Mouse (Mus musculus) gastrocnemius, postnatal 4 days (tissue): Measurements from ENCODE around the gene Ghdc. TPM values are rescaled to one million over a fixed set of nuclear protein-coding genes. Genes with fewer than 3 reads are reported as not detected.
A peak's percentile ranks its signal among the peaks of the same experiment; 100 is the strongest.

ENCODE experiments used
- DNase-seq, 2 experiments: peaks; one replicate each; pipeline ENCODE4 v3.0.0; 2021 to 2022; ENCODE audit warnings: low spot score in 2 of 2, mixed read lengths in 2 of 2
- long read RNA-seq, 2 experiments: library from polyadenylated mRNA; stranded (forward); transcript quantifications; one replicate each; pipeline ENCODE4 v2.0.0; 2021
- total RNA-seq, 2 experiments: library from RNA; stranded (reverse); gene quantifications; 2 replicates each; pipeline ENCODE4 v1.2.3; 2021

Ghdc gene
- 1 to 10 TPM; 9.0 to 9.5 TPM for total RNA-seq
- long read RNA-seq, experiment 1, transcript Ghdc-201 (9 exons, 2,462 nt): major isoform, 11 of 15 reads
- long read RNA-seq, experiment 1, partial matches to known transcripts: 2 of 15 reads
- long read RNA-seq, experiment 1, other reads (novel, unspliced or antisense): 2 of 15 reads
- long read RNA-seq, experiment 2, transcript Ghdc-201 (9 exons, 2,462 nt): major isoform, 14 of 17 reads
- long read RNA-seq, experiment 2, partial matches to known transcripts: 0 of 17 reads
- long read RNA-seq, experiment 2, other reads (novel, unspliced or antisense): 3 of 17 reads

DNA sequence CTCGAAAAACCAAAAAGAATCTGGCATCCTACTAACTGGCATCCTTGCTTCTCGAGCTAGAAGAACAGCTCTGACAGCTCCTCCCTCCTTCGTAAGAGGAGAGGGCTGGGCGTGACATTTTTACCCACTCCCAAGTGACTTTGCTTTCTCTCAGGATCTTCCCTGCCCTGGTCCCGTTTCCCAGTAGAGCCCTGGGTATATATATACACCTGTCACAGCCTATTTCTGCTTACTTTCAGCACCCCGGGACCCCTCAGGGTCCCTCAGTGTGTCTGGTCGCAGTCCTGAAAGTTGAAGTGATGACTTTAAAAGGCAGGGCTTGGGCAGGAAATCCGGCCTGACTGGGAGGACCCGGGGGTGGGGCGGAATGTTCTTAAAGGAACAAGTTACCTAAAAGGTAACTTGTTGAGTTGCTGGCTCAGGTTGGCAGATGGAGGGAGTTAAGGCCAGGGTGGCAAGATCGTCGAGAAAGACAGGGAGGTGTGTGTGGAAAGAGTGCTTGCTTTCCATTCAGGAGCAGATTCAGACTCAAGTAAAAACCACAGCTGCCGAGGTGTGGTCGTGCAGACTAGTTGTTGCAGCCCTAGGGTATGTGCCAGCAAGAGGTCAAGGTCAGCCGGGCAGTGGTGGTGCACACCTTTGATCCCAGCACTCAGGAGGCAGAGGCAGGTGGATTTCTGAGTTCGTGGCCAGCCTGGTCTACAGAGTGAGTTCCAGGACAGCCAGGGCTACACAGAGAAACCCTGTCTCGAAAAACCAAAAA is at the start of gene Ghdc:
Gene Ghdc (minus strand): TSS at position 312 of the 763 bp plus-strand sequence.
- peak; percentile 57 to 82 for DNase-seq

DNA sequence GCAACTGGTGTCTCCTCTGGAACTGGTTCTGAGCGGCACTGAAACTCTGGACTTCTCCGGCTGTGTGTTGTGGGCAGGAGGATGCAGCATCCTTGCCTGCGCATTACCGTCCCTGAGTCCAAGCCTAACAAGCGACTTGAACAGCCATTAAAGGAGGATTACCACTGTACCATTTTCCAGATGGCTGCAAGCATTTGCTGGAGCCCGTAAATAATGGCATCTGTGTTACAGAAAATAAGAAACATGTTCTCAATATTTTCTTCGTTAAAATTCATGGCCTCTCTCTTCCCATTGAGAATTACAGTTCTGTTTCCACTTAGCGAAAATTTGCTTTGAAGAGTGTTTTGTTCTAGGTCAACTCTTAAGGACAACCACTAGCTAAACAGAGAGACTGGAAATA is 49.3 kb upstream of the Ghdc start:
- no peak for DNase-seq

DNA sequence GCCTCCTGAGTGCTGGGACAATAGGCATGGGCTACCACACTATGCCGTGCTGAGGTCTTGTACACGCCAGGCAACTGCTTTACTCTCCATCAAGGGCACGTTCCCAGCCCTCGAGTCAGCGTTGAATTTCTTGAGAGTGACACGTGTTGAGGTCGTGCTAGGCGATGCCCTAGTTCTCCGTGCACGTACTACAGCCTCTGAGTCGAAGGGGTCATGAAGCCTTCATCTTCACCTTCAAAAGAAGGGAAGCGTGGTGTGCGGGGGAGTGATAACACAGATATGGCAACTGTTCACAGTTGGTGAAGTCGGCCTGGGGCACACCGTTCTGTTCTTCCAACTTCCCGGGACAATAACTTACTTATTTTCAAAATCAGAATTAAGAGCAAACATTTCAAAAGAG is 48.9 kb upstream of the Ghdc start:
- DNase-seq: no peak

DNA sequence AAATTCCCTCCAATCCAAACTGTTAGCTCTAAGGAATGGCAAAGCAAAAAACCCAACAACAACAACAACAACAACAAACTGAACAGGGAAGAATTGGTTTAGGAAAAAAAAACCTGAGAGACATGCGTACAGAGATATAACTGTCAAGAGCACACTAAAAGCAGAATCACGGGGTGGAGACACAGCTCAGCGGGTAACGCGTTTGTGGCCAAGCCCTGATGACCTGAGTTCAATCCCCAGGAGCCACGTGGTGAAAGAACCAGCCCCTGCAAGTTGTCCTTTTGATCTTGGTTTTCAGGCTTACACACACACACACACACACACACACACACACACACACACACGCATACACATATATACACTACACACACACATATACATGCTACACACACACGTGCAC is 48.3 kb upstream of the Ghdc start:
- DNase-seq: no peak

DNA sequence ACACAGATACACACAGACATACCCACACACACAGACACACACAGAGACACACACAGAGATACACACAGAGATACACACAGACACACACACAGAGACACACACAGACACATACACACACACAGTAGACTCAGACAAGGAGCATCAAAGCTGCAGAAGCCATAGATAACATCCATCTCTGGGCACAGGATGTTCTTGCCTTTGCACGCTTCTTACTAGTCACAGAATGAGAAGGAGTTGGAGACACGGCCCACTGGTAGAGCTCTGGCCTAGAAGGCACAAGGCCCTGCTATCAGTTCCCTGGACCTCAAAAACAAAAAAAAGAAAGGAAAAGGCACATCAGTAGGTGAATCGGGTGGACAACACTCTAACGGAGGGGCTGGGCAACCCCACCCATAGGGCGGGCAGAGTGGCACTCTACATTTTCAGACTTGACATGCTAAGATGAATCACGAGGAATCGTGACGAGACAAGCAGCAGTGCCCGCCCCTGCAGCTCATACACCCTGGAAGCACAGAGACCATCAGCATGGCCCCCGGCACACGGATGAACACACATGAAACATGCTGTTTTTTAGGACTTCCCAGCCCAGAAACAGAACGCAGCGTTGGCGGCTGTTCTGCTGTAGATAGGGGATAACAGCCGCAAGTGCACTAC is 47.7 kb upstream of the Ghdc start:
- DNase-seq: no peak

DNA sequence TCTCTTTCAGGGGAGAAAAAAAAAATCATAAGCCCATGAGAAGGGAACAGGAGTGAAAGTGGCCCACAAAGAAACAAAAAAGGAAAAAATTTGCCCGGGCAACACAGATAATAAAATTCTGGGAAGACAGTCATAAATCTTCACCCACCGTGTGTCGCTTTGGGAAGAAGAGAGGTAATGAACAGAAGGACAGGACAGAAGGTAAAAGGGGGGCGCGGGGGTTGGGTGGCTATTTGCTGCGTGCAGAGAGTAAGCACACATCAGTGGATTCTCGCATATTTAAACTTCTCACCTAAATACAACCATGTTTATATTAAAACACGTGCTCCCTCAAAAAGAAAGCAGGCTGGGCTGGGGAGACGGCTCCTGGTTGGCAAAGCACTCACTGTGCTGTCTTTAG is 46.6 kb upstream of the Ghdc start:
- DNase-seq: no peak

DNA sequence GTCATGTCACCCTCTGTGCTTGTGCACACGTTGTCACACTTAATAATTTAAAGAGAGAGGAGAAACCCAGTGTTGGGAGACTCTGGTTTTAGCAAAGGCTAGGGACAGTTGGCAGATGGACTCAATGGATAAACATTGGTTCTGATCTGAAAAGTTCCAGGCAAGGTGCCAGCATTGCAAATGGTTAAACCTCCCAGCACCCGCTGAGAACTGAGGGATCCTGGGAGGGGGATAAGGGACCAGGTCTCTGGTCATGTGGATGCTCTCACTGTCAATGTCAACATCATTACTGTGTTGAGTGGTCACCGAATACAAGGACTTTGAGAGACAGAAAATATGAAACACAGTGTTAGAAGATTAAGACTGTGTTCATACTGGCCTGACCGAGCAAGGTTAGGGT is 46.0 kb upstream of the Ghdc start:
- no peak for DNase-seq

DNA sequence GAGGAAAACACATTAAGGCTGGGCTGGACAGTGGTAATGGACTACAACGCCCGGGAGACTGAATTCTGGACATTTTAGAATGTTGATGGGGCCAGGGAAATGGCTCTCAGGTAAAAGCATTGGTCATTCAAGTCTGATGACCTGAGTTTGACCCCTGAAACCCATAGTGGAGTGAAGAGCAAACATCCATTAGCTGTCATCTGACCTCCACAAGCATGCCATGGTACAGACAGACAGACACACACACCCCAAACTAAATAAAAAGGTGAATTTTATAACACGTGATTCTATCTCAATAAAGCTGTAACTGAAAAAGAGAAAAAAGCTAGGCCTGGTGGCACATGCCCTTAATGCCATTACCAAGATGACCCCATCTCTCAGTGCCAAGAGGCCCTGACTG is 45.6 kb upstream of the Ghdc start:
- no peak for DNase-seq

DNA sequence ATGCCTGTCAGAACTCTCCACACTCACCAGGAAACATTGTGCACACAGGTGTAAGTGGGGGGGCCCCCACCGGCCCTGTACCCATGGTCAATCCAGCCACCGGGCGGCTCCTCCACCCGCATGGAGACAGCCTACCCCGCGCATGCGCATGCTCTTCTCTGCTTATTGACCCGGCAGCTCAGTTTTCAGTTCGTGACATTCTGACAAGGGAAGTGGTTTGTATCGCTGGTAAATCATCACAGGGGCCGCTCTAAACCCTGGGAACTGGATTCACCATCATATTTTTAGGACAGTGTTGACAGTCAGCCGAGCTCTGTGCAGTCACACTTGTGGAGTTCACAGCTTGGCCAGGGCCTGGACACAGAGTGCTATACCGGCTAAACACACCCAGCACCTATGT is 43.7 kb upstream of the Ghdc start:
- DNase-seq: peak in 1 of 2 experiments; percentile 75

DNA sequence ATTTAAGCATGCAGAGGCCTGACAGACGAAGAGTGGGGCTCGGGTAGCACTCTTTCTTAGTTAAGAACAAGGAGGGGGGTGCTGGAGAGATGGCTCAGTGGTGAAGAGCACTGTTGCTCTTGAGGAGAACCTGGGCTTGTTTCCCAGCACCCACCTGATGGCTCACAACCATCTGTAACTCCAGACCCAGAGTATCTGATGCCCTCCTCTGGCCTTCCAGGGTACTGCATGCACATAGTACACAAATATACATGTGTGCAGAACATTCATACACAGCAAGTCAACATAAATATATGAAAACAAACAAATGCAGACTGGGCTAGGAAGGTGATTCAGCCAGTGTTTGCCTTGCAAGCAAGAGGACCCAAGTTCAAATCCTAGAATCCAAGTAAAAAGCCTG is 40.4 kb upstream of the Ghdc start:
- DNase-seq: no peak

DNA sequence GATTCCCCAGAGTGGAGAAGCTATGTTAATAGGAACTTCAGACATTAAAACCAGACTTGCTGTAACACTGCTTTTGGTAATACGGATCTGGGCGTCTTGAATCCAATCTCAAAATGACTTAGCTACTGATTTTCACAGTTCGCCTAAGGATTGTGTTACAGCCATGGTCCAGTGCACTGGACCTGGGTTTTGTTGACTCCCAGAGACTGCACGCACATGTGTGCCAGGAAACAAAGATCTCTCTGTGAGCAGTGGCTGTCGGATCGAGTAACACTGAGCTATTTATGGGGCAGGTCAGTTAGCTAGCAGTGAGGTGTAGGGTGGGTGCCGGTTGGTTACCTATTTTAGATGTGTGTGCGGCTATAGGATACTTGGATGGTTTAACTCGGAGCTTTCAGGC is 39.8 kb upstream of the Ghdc start:
- no peak for DNase-seq

DNA sequence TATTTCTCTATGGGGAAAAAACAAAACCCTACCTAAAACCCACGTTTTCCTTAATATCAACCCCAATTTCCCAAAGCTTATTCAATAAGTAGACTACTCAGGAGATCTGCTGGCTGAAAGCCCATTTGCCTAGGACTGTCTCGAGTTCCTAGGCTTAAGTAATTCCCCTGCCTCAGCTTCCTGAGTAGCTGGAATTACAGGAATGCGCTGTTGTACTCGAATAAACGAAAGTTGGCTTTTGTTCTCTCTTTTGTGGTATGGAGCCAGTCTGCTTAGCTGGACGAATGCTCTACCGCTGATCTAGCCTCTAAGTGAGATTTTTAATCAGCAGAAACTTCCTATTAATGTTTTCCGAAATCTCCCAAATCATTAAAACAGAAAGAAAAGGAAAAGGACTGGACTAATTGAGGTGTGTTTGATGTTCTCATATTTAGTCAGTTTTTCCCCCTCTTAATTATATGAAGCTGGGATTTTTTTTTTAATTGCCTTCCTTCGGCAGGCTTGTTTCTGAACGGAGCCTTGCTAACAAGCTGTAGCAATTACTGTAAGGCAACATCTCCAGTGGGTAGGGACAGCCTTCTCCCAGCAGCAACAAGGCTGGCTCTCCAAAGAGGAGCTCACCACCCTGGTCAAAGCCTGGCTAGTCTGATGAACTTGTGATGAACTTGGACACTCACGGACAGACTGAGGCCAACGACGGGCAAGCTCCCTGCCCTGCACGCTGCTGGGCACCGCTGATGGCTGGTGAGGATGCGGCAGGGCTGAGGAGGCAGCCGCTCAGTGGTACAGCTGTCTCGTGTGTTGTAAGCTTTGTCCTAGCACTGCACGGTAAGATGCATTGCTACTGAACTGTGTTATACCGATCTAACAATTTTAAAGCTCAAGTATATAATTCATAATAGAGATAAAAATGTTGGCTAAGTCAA is 35.9 kb upstream of the Ghdc start:
- DNase-seq: no peak

DNA sequence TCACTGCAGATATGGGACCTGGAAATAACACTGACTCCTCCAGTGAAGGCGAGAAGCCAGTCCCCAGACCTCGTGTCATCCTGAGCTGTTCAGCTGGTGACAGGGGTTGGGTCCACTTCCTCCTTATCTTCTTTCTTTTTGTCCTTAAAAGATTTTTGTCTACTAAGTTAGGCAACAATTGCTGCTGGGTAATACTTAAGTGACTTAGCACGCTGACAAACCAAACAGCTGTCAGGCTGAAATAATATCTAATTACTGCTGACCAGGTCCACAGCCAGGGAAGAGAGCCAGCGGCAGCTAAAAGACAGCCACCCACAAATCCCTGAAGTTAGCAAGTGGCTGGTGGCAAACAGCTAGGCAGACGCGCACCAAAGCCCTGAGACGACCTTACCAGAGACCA is 34.8 kb upstream of the Ghdc start:
- DNase-seq: no peak

DNA sequence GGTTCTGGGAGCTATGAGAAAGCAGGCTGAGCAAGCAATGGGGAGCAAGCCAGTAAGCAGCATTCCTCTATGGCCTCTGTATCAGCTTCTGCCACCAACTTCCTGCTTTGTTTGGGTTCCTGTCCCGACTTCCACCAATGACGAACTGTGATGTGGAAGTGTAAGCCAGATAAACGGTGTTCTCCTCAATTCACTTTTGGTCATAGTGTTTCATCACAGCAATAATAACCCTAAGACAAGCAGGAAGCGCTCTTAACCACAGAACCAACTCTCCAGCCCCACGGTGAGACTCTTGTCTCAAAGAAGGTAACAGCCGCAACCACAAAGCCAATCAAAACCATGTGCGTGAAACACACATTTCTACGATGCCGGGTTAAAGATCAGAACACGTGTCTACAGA is 33.7 kb upstream of the Ghdc start:
- DNase-seq: no peak

DNA sequence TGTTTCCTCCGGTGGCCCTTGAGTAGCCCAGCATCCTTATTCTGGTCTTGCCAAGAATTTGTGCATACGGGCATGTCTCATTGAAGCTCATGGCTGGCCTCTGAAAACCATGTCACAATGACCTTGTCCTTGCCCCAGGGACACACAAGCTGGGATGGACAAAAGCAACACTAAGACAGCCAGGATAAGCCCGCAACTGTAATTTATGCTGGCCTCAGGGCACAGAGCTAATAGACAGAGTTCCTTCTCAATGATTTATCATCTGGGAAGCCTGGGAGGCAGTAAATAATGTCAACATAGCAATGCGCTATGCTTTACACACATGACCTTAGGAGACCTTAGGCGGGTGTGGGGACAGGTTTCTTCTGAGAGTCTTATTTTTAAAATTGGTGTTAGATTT is 28.7 kb upstream of the Ghdc start:
- DNase-seq: no peak

DNA sequence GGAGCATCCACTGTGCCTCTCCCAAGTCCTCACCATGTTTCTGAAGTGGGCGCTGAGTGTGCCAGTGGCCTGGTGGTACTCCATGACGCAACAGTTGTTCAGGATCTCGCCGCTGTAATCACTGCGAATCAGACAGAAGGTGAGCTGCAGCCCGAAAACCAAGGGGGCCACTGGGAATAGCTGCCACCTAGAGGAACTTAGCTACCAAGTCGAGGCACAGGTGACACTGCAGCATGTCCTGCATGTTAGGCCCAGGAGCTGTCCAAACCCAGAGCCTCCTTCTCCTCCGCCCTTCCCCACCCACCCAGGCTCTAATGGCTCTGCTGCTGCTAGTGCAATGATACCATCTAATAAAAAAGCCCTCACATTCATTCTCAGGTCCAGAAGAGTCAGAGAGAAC is 25.8 kb upstream of the Ghdc start:
- DNase-seq: no peak

DNA sequence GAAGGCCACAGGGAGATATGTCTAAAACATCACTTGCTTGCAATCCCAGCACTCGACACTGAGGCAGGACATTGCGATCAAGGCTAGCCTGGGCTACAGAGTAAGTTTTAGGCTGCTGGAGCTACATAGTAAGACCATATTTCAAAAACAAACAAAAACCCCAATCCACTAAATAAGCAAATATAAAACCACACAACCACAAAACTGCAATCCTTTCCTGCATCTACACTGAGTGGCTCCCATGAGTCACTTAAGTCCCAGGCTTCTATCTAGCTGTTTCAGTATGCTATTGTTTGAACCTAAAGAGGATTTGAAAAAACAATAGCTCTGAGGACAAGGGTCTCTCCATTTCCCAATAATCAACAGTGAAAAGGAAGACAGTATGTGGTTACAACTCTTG is 24.6 kb upstream of the Ghdc start:
- no peak for DNase-seq

DNA sequence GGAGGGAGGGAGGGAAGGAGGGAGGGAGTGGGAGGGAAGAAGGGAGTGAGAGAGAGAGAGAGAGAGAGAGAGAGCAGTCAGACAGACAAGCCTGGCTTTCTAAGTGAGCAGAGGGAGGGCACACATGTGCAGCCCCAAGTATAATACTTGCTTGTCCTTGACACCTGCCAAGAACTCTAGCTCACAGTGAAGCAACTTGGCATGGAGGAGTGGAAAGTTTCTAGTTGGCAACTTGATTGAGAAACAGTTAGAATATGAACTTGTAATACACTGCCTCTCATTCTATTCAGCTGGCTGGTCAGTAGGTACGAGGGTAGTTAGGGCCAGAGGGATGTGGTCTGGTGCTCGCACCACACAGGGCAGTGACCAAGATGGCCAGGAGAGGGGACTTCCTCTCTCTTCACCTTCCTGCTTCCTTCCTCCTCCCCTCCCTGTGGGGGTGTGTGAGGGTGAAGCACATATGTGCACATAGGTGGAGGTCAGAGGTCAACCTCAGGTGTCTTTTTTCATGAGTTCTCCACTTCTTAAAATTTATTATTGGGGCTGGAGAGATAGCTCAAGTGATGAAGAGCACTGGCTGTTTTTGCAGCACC is 20.8 kb upstream of the Ghdc start:
- DNase-seq: no peak

DNA sequence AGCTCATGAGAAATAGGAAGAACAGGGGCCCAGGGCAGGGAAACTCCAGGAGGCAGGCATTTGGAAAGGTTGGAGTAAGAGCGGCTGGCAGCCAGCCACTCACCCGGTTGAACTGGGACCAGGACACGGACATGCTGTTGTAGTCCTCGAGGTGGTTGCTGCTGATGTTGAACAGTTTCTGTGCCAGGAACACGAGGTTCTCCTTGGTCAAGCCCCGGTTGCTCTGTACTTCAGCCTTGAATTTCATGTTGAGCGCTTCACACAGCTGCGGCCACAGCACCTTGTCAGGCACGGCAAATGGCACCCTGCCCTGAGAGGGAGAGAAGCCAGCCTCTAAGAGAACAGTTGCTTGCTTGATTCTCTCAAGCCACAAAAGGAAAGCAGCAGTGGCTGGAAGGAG is 19.9 kb upstream of the Ghdc start:
- peak in 1 of 2 experiments; percentile 68 for DNase-seq

DNA sequence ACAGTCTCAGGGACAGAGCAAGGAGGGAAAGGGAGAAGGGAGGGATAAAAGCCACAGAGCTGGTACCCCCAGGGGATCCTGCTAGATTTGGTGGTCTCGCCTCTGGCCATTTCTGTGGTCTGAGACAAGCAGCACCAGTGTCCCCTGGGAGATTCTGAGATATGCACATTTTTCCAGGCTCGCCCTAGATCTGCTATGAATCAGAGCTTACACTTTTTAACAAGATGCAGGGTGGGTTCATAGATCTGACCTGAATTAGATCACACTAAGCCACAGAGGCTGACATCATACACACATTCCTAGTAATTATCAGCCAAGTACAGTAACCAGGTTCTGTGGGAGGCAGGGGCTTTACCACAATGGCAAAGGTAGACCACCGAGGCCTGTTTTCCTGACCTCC is 18.9 kb upstream of the Ghdc start:
- DNase-seq: no peak

DNA sequence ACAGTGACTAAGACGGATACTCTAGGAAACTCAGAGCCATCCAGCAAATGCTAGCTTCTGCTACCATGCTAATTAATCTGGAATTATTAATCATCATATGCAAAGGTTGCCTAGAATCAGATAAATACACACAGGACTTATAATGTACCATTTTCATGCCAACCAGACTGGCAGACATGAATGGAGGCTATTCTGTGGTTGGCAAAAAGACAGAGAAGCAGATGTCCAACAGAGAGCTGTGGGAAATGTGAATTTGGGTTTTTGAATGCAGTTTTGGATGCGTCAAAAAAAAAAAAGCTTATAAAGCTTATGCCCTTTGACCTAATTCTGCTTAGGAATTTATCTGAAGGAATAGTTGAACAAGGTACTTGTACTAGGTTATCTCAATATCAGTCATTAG is 15.0 kb upstream of the Ghdc start:
- no peak for DNase-seq
